Mouse (Mus musculus) heart, embryonic 14.5 days (tissue): ENCODE results near the gene F2rl2. TPM values are rescaled to one million over a fixed set of nuclear protein-coding genes. Genes with fewer than 3 reads are reported as not detected.

Experiments
- ATAC-seq: fragments of 200-750 bp; cut with Nextera tagmentation; 2 replicates; pipeline ENCODE4 v1.8.0; 2017; ENCODE audit warnings: low read depth, moderate TSS enrichment; ENCODE audit not compliant: insufficient number of reproducible peaks, insufficient read depth, low FRiP score
- H3K27ac ChIP-seq, 2 experiments: fragments of 200-500 bp in 1 of 2; fragments of 300-500 bp in 1 of 2; sonication (generic) in 1 of 2; replicated peaks in 1 of 2; 2 replicates each; pipeline ENCODE4 v1.5.1; 2012 to 2014; ENCODE audit warnings: low read depth in 2 of 2, low read length in 2 of 2, control low read depth in 1 of 2, mild to moderate bottlenecking in 1 of 2, mixed read lengths in 1 of 2; ENCODE audit not compliant: control insufficient read depth in 1 of 2, insufficient read depth in 1 of 2
- H3K27me3 ChIP-seq: fragments of 300-500 bp; sonication (generic); 2 replicates; pipeline ENCODE4 v1.6.1; 2014; ENCODE audit warnings: mild to moderate bottlenecking, low read length, control low read depth; ENCODE audit not compliant: control insufficient read depth, insufficient read depth
- H3K36me3 ChIP-seq: fragments of 300-500 bp; sonication (generic); 2 replicates; pipeline ENCODE4 v1.6.1; 2014; ENCODE audit warnings: mild to moderate bottlenecking, control low read depth, low read length, mixed read lengths; ENCODE audit not compliant: control insufficient read depth, insufficient read depth
- H3K4me1 ChIP-seq, 2 experiments: fragments of 200-500 bp in 1 of 2; fragments of 300-500 bp in 1 of 2; sonication (generic) in 1 of 2; 2 replicates each; pipeline ENCODE4 v1.6.1; 2012 to 2014; ENCODE audit warnings: low read length in 2 of 2, control low read depth in 1 of 2, mixed read lengths in 1 of 2; ENCODE audit not compliant: control insufficient read depth in 2 of 2, insufficient read depth in 2 of 2
- H3K4me2 ChIP-seq: fragments of 300-500 bp; sonication (generic); 2 replicates; pipeline ENCODE4 v1.6.1; 2014; ENCODE audit warnings: mild to moderate bottlenecking, low read length
- H3K4me3 ChIP-seq, 2 experiments: fragments of 200-500 bp in 1 of 2; fragments of 300-500 bp in 1 of 2; sonication (generic) in 1 of 2; 2 replicates each; pipeline ENCODE4 v1.5.1; 2012 to 2014; ENCODE audit warnings: low read length in 2 of 2, mild to moderate bottlenecking in 2 of 2, control low read depth in 1 of 2, low read depth in 1 of 2, moderate library complexity in 1 of 2; ENCODE audit not compliant: control insufficient read depth in 1 of 2, insufficient read depth in 1 of 2
- H3K9ac ChIP-seq: fragments of 300-500 bp; sonication (generic); 2 replicates; pipeline ENCODE4 v1.6.1; 2014; ENCODE audit warnings: mild to moderate bottlenecking, low read length
- H3K9me3 ChIP-seq: fragments of 300-500 bp; sonication (generic); 2 replicates; pipeline ENCODE4 v1.6.1; 2016; ENCODE audit warnings: low read length, control low read depth; ENCODE audit not compliant: control insufficient read depth
- WGBS: fragments of 180-500 bp; shearing (Covaris S2); extraction: QIAGEN DNeasy Blood & Tissue Kit; methylation state at CpG from one replicate; pipeline ENCODE4 v1.1.7; 2014; 5-methylcytosine and 5-hydroxymethylcytosine counted together
- polyA plus RNA-seq: library from polyadenylated mRNA; unstranded; fragments of >200 nt; fragmentation: Nextera tagmentation; extraction: Ambion mirVana; gene quantifications from 2 replicates; pipeline ENCODE4 v1.2.1, GENCODE M21; 2014

The F2rl2 gene
- polyA plus RNA-seq, 1 experiment from 2014 or later, result 0.35 TPM

DNA sequence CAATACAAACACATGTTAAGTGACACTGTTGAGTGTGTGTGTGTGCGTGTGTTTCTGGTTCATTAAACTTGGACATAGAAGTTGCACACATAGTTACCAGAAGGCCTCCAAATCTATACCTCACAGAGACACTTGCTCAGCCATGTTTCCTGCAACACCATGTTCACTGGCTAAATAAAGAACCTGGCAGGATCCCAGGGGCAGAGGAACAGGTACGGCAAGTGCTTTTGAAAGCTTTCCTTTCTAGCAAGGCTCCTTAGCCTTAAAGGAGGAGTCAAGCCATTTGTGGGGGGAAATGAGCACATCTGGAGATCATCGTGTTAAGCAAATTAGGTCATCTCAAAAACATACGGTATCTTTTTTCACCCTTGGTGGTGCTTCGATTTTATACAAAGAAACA is 6.7 kb downstream of the F2rl2 start:
- ATAC-seq, result no peak
- no peaks in the 10 kb centered on the region for H3K27me3 ChIP-seq
- WGBS, result 68% methylated on average over 5 of the region's 5 CpGs

GRCm38 (mm10) chr13:95705589-95705988 is 8.9 kb downstream of the F2rl2 start:
- H3K4me2 ChIP-seq, result no peak overlapping the region
- no peaks in the 10 kb centered on the region for H3K36me3 ChIP-seq
- ATAC-seq, result no peak
- WGBS, result 85% methylated on average over 6 of the region's 6 CpGs
- no peaks in the 10 kb centered on the region for H3K9me3 ChIP-seq
- no peaks in the 10 kb centered on the region for H3K27me3 ChIP-seq
- H3K27ac ChIP-seq, result no peak overlapping the region
- no peak overlapping the region for H3K9ac ChIP-seq
- H3K4me3 ChIP-seq, result no peak overlapping the region
- peaks cover 0 to 4% of the 10 kb centered on the region in 2 experiments; a peak in 1 of 4 replicates for H3K4me1 ChIP-seq

More for the DNA sequence above, 6.7 kb downstream of the F2rl2 start:
- Histone ChIP-seq H3K27ac (no peak overlapping the region), H3K9ac (no peak overlapping the region), H3K36me3 (no peaks in the 10 kb centered on the region), H3K4me2 (no peak overlapping the region), H3K4me1 (peaks cover 0 to 6% of the 10 kb centered on the region in 2 experiments; a peak in 1 of 4 replicates), H3K4me3 (no peak overlapping the region), H3K9me3 (no peaks in the 10 kb centered on the region)

DNA sequence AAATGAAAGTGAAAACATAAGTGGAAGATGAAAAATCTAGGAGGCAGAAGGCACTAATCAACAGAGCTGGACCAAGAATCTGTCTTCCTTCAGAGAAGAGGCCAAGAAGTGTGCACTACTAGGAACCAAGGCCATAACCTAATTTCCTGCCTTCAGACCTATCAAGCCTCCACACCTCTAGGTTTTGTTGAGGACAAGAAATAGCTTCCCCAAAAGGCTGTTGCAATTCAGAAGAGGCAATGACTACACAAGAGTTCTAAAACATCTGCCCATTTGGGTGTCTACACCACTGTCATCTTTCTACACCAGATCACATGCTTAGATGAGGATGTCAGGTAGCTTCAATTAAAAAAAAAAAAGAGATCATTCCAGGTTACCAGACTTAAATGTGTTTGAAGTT is 15.4 kb downstream of the F2rl2 start:
- H3K27me3 ChIP-seq, result no peaks in the 10 kb centered on the region
- H3K9ac ChIP-seq, result no peak overlapping the region
- no peaks in the 10 kb centered on the region for H3K4me1 ChIP-seq
- no peak overlapping the region for H3K27ac ChIP-seq
- H3K36me3 ChIP-seq, result no peaks in the 10 kb centered on the region
- no peak for ATAC-seq
- no peak overlapping the region for H3K4me3 ChIP-seq
- no peak overlapping the region for H3K4me2 ChIP-seq
- no peaks in the 10 kb centered on the region for H3K9me3 ChIP-seq

- H3K9ac ChIP-seq, result no peak overlapping the region
- H3K36me3 ChIP-seq, result no peaks in the 10 kb centered on the region
- 84% methylated on average over 9 of the region's 9 CpGs for WGBS
- H3K27ac ChIP-seq, result no peak overlapping the region
- no peaks in the 10 kb centered on the region for H3K27me3 ChIP-seq
- no peaks in the 10 kb centered on the region for H3K4me1 ChIP-seq
- H3K4me2 ChIP-seq, result no peak overlapping the region
- ATAC-seq, result no peak
- H3K9me3 ChIP-seq, result no peaks in the 10 kb centered on the region
- H3K4me3 ChIP-seq, result no peak overlapping the region
Observed at GRCm38 (mm10) chr13:95712570-95713268, 16.1 kb downstream of the F2rl2 start.

DNA sequence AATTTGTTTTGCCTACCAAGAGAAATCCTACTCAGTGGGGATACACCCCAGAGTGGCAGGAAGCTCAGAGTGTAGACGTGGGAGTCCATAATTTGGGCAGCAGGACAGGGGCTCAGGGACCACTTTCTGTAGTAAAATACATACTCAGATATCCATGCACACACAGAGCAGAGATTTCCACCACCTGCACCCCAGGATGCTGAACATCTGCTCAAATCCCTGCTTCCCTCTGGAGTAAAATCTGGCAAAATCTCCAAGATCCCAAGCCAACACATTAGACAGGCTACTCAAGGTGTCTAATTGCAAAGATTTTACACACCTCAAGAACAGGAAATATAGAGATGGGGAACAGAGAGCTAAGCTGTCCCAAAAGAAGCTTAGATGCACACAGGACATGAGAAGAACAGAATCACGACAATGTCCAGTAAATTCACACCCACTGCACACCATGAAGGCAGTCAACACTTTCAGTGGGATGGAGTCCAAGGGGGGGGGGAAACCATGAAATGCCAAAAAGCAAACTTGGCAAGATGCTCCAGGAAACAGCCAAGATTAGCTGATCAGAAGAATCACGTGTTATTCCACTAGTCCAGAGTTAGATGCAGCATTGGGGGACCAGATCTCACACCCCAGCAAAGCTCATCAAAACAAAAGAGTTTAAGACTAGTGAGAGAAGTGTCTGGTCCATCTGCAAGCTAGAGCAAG is 17.8 kb downstream of the F2rl2 start:
- Histone ChIP-seq H3K36me3 (no peaks in the 10 kb centered on the region), H3K27me3 (no peaks in the 10 kb centered on the region), H3K4me3 (no peak overlapping the region), H3K9me3 (no peaks in the 10 kb centered on the region), H3K9ac (no peak overlapping the region), H3K4me2 (no peak overlapping the region), H3K4me1 (peaks cover under 1% of the 10 kb centered on the region in 2 experiments; a peak in 3 of 4 replicates), H3K27ac (no peak overlapping the region)
- no peak for ATAC-seq
- WGBS, result 51% methylated on average over 3 of the region's 3 CpGs

GRCm38 (mm10) chr13:95715356-95715755 is 18.7 kb downstream of the F2rl2 start:
- no peak overlapping the region for H3K27ac ChIP-seq
- 67% methylated on average over 4 of the region's 4 CpGs for WGBS
- no peaks in the 10 kb centered on the region for H3K9me3 ChIP-seq
- H3K9ac ChIP-seq, result no peak overlapping the region
- peaks cover 4% of the 10 kb centered on the region in 2 experiments for H3K4me1 ChIP-seq
- no peak for ATAC-seq
- H3K36me3 ChIP-seq, result no peaks in the 10 kb centered on the region
- no peak overlapping the region for H3K4me3 ChIP-seq
- no peaks in the 10 kb centered on the region for H3K27me3 ChIP-seq
- no peak overlapping the region for H3K4me2 ChIP-seq

- Histone ChIP-seq H3K36me3 (no peaks in the 10 kb centered on the region), H3K27me3 (no peaks in the 10 kb centered on the region), H3K27ac (no peak overlapping the region), H3K4me3 (peak overlapping the region; percentile 32 to 36), H3K9me3 (no peaks in the 10 kb centered on the region), H3K9ac (no peak overlapping the region), H3K4me1 (peaks cover 4% of the 10 kb centered on the region in 2 experiments), H3K4me2 (peak overlapping the region; percentile 67)
- 40% methylated on average over 14 of the region's 14 CpGs for WGBS
- ATAC-seq, result no peak; the same call in 1 of the 2 replicates
Observed at GRCm38 (mm10) chr13:95719320-95720232, 22.9 kb downstream of the F2rl2 start.
